Mouse (Mus musculus): ENCODE measurements around the gene Pla2g4a. TPM values are rescaled to one million over a fixed set of nuclear protein-coding genes. Genes with fewer than 3 reads are reported as not detected.

Gene Pla2g4a
- polyA plus RNA-seq, 1 experiment from 2014 or later, result 18.4 TPM

GRCm38 (mm10) chr1:149952050-149952449, 9.0 kb downstream of the Pla2g4a start:
- H3K4me1 ChIP-seq, result 0 out of 2 replicates have a peak, but pooled peaks cover under 1% of the 10 kb centered on the region
- H3K9me3 ChIP-seq, result no peaks in the 10 kb centered on the region
- H3K36me3 ChIP-seq, result no peaks in the 10 kb centered on the region
- H3K27me3 ChIP-seq, result no peaks in the 10 kb centered on the region
- H3K9ac ChIP-seq, result no peak overlapping the region
- H3K4me2 ChIP-seq, result no peak overlapping the region
- no peak for ATAC-seq (ENCODE audit: insufficient number of reproducible peaks, insufficient read depth, low FRiP score, low TSS enrichment, low read depth)
- no peak overlapping the region for H3K27ac ChIP-seq
- no peak overlapping the region for H3K4me3 ChIP-seq

DNA sequence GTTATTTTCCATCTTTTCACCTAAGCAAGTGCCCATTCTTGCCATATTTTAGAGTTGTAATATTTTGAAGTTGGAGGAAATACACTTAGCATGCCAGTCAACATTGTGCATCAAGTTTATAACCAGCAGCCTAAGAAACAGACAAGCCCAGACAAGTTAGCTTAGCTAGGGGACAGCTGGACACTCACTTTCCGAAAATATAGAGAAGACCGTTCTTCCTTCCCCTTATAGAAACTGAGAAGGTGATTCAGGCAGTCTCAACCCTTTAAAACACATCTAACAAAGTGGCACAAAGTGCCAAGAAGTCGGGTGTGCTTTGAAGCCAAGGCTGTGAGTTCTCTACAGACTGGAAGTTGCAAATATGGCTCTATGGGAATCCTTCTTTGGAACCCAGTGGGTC, 10.4 kb downstream of the Pla2g4a start:
- H3K9ac ChIP-seq, result no peak overlapping the region
- 0 out of 2 replicates have a peak, but pooled peaks cover 3% of the 10 kb centered on the region for H3K4me1 ChIP-seq
- H3K36me3 ChIP-seq, result no peaks in the 10 kb centered on the region
- WGBS, result 72% methylated on average over 3 of the region's 3 CpGs
- H3K27ac ChIP-seq, result no peak overlapping the region
- no peak overlapping the region for H3K4me2 ChIP-seq
- ATAC-seq (ENCODE audit: insufficient number of reproducible peaks, insufficient read depth, low FRiP score, low TSS enrichment, low read depth), result no peak
- H3K9me3 ChIP-seq, result no peaks in the 10 kb centered on the region
- H3K4me3 ChIP-seq, result no peak overlapping the region
- no peaks in the 10 kb centered on the region for H3K27me3 ChIP-seq

DNA sequence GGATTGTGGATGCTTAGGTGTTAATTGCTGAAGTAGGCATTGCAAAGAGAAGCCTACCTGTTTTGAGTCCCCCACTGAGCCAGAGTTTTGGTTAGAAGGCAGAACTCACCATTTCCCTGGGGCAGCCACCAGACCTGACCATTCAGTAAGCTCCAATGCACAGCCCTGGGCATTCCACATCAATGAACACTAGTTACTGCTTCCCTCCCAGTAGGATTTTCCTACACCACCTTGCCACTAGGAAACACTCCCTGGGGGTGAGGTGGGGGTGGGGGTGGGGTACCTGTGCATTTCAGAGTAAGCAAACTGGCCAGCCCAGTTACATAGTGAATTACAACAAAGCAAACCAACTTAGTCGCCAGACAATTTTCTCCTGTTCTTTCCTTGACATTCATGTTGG, 10.8 kb downstream of the Pla2g4a start:
- Histone ChIP-seq H3K4me3 (no peak overlapping the region), H3K27ac (no peak overlapping the region), H3K9me3 (no peaks in the 10 kb centered on the region), H3K9ac (no peak overlapping the region), H3K4me2 (no peak overlapping the region), H3K27me3 (no peaks in the 10 kb centered on the region), H3K36me3 (no peaks in the 10 kb centered on the region), H3K4me1 (0 out of 2 replicates have a peak, but pooled peaks cover 3% of the 10 kb centered on the region)
- WGBS, result 79% methylated on average over 1 of the region's 1 CpGs
- no peak for ATAC-seq (ENCODE audit: insufficient number of reproducible peaks, insufficient read depth, low FRiP score, low TSS enrichment, low read depth)

- H3K27me3 ChIP-seq, result no peaks in the 10 kb centered on the region
- H3K4me3 ChIP-seq, result no peak overlapping the region
- no peaks in the 10 kb centered on the region for H3K9me3 ChIP-seq
- no peak overlapping the region for H3K9ac ChIP-seq
- no peaks in the 10 kb centered on the region for H3K36me3 ChIP-seq
- no peak overlapping the region for H3K4me2 ChIP-seq
- H3K4me1 ChIP-seq, result 0 out of 2 replicates have a peak, but pooled peaks cover 3% of the 10 kb centered on the region
- ATAC-seq (ENCODE audit: insufficient number of reproducible peaks, insufficient read depth, low FRiP score, low TSS enrichment, low read depth), result no peak
- no peak overlapping the region for H3K27ac ChIP-seq
- 96% methylated on average over 1 of the region's 1 CpGs for WGBS
Observed at GRCm38 (mm10) chr1:149949334-149949733, 11.8 kb downstream of the Pla2g4a start.

GRCm38 (mm10) chr1:149948066-149948825, 12.8 kb downstream of the Pla2g4a start:
- H3K9me3 ChIP-seq, result no peaks in the 10 kb centered on the region
- ATAC-seq (ENCODE audit: insufficient number of reproducible peaks, insufficient read depth, low FRiP score, low TSS enrichment, low read depth), result no peak
- WGBS, result 83% methylated on average over 8 of the region's 8 CpGs

GRCm38 (mm10) chr1:149946993-149947392, 14.1 kb downstream of the Pla2g4a start:
- Histone ChIP-seq H3K27me3 (no peaks in the 10 kb centered on the region), H3K36me3 (no peaks in the 10 kb centered on the region), H3K27ac (no peak overlapping the region), H3K4me2 (no peak overlapping the region), H3K4me3 (no peak overlapping the region), H3K9me3 (no peaks in the 10 kb centered on the region), H3K9ac (no peak overlapping the region), H3K4me1 (0 out of 2 replicates have a peak, but pooled peaks cover 3% of the 10 kb centered on the region)
- WGBS, result 26% methylated on average over 5 of the region's 5 CpGs
- no peak for ATAC-seq (ENCODE audit: insufficient number of reproducible peaks, insufficient read depth, low FRiP score, low TSS enrichment, low read depth)

More at GRCm38 (mm10) chr1:149948066-149948825, 12.8 kb downstream of the Pla2g4a start:
- Histone ChIP-seq H3K27ac (no peak overlapping the region), H3K9ac (no peak overlapping the region), H3K27me3 (no peaks in the 10 kb centered on the region), H3K36me3 (no peaks in the 10 kb centered on the region), H3K4me1 (0 out of 2 replicates have a peak, but pooled peaks cover 3% of the 10 kb centered on the region), H3K4me3 (no peak overlapping the region), H3K4me2 (no peak overlapping the region)

DNA sequence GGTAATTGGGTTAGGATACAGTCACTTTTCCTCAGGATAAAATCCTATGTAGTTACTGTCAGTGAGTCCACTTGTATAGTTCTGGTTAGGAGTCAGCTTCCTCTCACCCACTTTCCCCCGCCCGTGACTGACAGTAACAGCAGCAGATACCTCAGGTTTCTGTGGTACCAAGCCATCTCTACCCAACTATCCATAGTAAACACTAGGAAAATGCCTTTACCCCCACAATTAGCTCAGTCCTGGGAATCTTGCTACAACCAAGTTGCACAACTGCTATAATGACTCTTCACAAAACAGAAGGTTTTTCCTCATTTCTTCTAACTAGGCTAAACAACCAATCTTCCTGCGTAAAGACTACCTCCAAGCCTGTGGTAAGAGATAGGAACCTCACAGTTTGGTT, 14.7 kb downstream of the Pla2g4a start:
- 79% methylated on average over 3 of the region's 3 CpGs for WGBS
- ATAC-seq (ENCODE audit: insufficient number of reproducible peaks, insufficient read depth, low FRiP score, low TSS enrichment, low read depth), result no peak
- no peaks in the 10 kb centered on the region for H3K27me3 ChIP-seq
- H3K4me3 ChIP-seq, result no peak overlapping the region
- H3K4me1 ChIP-seq, result 0 out of 2 replicates have a peak, but pooled peaks cover 3% of the 10 kb centered on the region
- no peak overlapping the region for H3K9ac ChIP-seq
- no peaks in the 10 kb centered on the region for H3K9me3 ChIP-seq
- H3K4me2 ChIP-seq, result no peak overlapping the region
- no peak overlapping the region for H3K27ac ChIP-seq
- H3K36me3 ChIP-seq, result no peaks in the 10 kb centered on the region

- Histone ChIP-seq H3K9ac (no peak overlapping the region), H3K4me1 (0 out of 2 replicates have a peak, but pooled peaks cover 3% of the 10 kb centered on the region), H3K9me3 (no peaks in the 10 kb centered on the region), H3K4me3 (no peak overlapping the region), H3K4me2 (no peak overlapping the region), H3K27ac (no peak overlapping the region), H3K27me3 (no peaks in the 10 kb centered on the region), H3K36me3 (no peaks in the 10 kb centered on the region)
- WGBS, result 57% methylated on average over 2 of the region's 2 CpGs
- ATAC-seq (ENCODE audit: insufficient number of reproducible peaks, insufficient read depth, low FRiP score, low TSS enrichment, low read depth), result no peak
Observed at GRCm38 (mm10) chr1:149943611-149944010, 17.5 kb downstream of the Pla2g4a start.

DNA sequence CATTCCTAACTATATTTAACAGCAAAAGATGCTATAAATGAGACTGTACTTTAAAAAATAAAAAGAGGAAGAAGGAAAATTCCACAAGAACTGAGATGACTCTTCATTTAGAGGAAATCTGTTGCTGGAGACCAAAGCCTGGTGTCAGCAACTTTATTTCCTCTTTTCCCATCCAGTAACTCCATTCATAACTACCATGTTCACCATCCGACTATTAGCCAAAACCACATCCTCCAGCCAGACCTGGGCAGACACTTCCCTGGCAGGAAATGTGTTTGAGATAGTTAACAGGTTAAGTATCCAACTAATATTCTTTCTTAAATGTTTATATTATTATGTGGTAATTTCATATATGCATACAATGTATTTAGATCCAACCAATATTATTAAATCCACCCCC, 20.8 kb downstream of the Pla2g4a start:
- no peak for ATAC-seq (ENCODE audit: insufficient number of reproducible peaks, insufficient read depth, low FRiP score, low TSS enrichment, low read depth)

DNA sequence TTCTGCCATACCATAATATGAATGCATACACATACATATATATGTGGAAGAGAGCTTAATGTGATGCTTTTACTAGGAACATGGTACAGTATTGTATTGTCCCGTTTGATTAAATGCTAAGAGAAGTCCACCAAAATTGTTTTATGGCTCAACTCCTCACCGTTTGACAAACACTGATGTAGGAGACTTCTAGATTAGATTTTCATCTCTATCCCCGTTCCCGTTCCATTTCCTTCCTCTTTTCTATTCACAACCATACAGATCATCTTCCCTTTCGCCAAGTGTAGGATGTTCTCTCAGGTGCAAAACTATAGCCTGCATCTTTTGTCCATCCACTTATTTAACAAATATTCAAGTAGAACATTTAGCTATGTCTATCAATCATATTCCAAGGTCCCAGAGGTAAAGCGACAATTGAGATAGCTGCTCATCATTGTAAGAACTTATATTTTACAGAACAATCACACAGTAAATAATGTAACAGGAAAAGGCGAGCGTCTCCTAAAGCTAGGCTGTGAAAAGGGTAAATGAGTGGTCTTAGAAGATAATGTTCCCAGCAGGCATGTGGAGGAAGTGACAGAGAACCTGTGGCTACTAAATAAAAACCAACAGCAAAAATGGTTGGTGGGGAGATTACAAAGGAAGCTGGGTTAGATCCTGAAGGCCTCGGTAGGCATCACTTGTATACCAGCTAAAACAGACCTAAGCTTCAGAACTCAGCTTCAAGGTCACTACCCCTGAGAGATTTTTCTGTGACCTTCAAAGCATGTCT, 21.6 kb downstream of the Pla2g4a start:
- Histone ChIP-seq H3K4me1 (no peaks in the 10 kb centered on the region), H3K27me3 (no peaks in the 10 kb centered on the region), H3K36me3 (no peaks in the 10 kb centered on the region), H3K9ac (no peak overlapping the region), H3K27ac (no peak overlapping the region), H3K4me2 (no peak overlapping the region), H3K9me3 (no peaks in the 10 kb centered on the region), H3K4me3 (no peak overlapping the region)
- ATAC-seq (ENCODE audit: insufficient number of reproducible peaks, insufficient read depth, low FRiP score, low TSS enrichment, low read depth), result no peak
- WGBS, result 89% methylated on average over 9 of the region's 9 CpGs

More for the DNA sequence above, 20.8 kb downstream of the Pla2g4a start:
- WGBS, result 81% methylated on average over 1 of the region's 1 CpGs
- no peak overlapping the region for H3K4me2 ChIP-seq
- H3K4me1 ChIP-seq, result no peaks in the 10 kb centered on the region
- H3K9me3 ChIP-seq, result no peaks in the 10 kb centered on the region
- H3K9ac ChIP-seq, result no peak overlapping the region
- no peak overlapping the region for H3K4me3 ChIP-seq
- H3K36me3 ChIP-seq, result no peaks in the 10 kb centered on the region
- no peaks in the 10 kb centered on the region for H3K27me3 ChIP-seq
- H3K27ac ChIP-seq, result no peak overlapping the region

DNA sequence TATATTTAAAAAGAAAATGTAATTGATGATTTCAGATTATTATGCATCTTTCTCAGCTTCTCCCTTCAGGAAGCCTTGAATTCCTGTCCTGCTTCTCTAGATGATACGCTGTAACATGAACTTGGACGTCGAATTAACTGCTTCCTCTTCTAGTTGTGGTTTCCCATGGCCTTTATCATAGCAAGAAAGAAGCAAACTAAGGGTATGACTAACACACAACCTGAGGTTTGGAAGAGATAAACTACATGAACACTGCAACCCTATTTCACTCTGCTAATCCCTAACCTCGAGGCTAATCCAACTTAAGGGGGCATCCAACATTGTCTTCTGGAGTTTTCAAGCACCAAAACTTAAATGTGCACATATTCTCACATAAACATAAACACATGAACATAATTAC, 23.3 kb downstream of the Pla2g4a start:
- Histone ChIP-seq H3K4me3 (no peak overlapping the region), H3K4me2 (no peak overlapping the region), H3K9me3 (no peaks in the 10 kb centered on the region), H3K27me3 (no peaks in the 10 kb centered on the region), H3K27ac (no peak overlapping the region), H3K9ac (no peak overlapping the region), H3K36me3 (no peaks in the 10 kb centered on the region), H3K4me1 (no peaks in the 10 kb centered on the region)
- 81% methylated on average over 4 of the region's 4 CpGs for WGBS
- no peak for ATAC-seq (ENCODE audit: insufficient number of reproducible peaks, insufficient read depth, low FRiP score, low TSS enrichment, low read depth)

DNA sequence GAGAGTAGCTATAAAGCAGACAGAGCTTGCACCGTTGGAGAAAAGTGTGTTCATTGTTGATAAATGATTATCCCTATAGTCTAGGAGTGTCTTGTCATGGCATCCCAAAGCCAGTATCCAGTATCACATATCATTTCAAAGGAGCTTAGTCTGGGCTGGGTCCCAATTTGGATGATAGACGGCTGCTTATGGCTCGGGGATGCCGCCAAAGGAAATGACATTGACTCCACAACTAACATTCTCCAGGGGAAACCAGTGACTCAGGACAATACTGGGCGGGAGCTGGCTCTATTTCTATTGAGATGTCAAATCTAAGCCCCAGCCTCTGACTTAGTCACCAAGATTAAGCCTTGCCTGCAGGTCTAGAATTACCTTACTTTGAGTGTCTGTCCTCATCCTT, 31.9 kb downstream of the Pla2g4a start:
- no peaks in the 10 kb centered on the region for H3K9me3 ChIP-seq
- no peaks in the 10 kb centered on the region for H3K4me1 ChIP-seq
- WGBS, result 76% methylated on average over 5 of the region's 5 CpGs
- H3K27ac ChIP-seq, result no peak overlapping the region
- no peaks in the 10 kb centered on the region for H3K36me3 ChIP-seq
- H3K4me2 ChIP-seq, result no peak overlapping the region
- ATAC-seq (ENCODE audit: insufficient number of reproducible peaks, insufficient read depth, low FRiP score, low TSS enrichment, low read depth), result no peak
- no peak overlapping the region for H3K4me3 ChIP-seq
- H3K9ac ChIP-seq, result no peak overlapping the region
- no peaks in the 10 kb centered on the region for H3K27me3 ChIP-seq

Data from embryonic facial prominence, embryonic 13.5 days (tissue).